Mouse (Mus musculus): ENCODE data around the gene Ccdc58.
"Not testable (repeated sequence)": the region's sequence is repeated elsewhere in the genome, so short reads cannot be mapped to it uniquely, and the experiment has no call there.

The Ccdc58 gene

DNA sequence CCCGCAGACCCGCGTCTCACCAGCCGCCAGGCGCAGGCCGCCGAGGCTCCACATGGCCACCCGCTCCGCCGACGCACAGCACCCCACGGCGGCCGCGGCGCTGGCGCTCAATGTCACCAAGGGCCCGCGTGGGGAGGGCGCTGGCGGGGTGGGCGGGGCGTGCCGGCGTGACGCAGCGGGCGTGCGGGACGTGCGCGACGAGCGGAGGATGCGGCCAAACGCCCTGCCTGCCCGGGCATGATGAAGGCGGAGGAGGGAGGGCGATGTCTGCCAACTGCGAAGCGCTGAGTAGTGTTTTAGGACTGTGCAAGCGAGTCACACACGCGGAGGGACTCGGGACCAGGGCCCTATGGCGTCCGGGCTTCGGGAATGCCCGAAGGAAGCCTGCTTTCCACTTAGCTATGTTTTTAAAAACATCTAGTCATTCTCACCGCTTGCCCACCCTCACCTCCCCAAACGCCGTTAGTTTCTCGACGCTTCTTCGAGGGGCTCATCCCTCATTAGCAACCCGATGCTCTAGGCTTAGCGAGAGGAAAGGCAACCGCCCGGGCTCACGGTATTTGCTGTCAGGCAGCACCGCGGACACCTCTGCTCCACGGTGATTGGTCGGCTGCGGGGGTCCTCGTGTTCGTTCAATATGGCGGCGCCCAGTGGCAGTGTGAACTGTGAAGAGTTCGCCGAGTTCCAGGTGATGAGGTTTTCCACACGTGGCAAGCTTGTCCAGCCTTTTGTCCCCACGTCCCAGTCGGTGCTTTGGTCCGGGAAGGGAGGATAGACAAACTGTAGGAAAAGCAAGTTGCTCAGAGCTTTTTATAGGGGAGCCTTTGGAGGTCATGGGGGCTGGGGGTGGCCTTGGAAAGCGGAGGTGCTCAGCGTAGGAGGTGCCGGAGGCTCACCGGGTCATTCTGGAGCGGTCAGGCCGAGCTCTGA lies at the start of gene Ccdc58, which contains the start of gene Fam162a:
Gene Ccdc58, plus strand, starts transcription at position 236 of the 930 bp plus-strand sequence.
Gene Fam162a, minus strand, starts transcription at position 145 of the 930 bp plus-strand sequence.
- peak; percentile 88 for DNase-seq (ENCODE audit: low spot score)

DNA sequence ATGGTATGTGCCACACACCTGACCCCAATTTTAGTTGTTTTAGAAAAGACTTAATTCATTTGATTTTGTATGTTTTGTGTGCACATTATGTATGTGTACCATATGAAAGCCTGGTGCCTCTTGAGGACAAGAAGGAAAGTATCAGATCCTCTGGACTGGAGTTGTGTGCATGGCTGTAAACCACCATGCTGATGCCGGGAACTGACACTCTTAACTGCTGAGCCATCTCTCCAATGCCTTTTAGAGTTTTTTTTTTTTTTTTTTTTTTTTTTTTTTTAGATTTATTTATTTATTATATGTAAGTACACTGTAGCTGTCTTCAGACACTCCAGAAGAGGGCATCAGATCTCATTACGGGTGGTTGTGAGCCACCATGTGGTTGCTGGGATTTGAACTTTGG lies 43.4 kb upstream of the Ccdc58 start:
- not testable (repeated sequence) for DNase-seq (ENCODE audit: low spot score)

DNA sequence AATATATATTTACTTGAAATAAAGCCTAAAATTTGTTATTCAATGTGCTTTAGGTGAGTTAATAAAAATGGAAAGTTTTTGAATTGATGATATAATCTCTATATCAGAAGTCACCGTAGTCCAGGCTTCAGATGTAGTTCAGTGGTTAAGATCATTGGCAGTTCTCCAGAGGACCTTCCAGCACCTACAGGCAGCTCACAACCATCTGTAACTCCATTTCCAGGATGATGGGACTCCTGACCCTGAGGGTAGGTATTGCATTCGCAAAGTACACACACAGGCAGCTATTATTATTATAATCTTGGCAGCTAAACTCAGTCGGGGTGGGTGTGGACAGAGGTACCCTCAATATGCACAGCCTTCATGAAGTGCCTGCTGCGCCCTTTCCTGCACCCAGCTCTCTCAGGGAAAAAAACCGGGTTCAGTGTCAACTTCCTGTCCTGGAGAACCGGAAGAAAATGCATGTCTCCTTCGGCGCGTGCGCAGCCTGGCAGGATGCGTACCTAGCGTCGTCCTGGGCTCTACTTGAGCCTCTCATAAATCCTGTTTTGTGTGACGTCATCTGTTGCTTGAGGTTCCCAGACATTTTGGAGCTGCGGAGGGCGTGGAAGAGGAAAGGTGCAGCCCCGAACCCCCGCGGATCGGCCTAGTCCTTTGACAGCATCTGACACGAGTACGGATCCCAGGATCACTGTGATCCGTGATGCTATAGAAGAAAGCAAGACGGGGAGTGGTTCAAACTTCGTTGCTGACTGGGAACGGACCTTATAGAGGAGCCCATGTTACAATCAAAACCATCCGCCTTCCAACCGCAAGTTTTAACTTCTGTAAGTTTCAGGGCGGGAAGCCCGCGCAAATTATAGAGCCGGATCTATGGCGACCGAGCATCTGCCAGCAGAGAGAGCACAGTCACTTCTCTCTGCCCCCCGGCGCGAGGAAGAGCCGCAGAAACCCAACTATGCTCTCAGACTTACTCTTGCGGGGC lies 30.6 kb upstream of the Ccdc58 start, which contains the start of gene Wdr5b:
Gene Wdr5b, plus strand, starts transcription at position 551 of the 985 bp plus-strand sequence.
- peak; percentile 95 for DNase-seq (ENCODE audit: low spot score)

DNA sequence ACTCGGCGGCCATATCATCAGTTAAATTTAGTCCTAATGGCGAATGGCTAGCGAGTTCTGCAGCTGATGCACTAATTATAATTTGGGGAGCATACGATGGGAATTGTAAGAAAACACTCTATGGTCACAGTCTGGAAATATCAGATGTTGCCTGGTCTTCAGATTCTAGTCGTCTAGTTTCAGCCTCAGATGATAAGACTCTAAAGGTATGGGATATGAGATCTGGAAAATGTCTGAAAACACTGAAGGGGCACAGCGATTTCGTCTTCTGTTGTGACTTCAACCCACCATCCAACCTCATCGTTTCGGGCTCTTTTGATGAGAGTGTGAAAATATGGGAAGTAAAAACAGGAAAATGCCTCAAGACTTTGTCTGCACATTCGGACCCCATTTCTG lies 29.9 kb upstream of the Ccdc58 start:
- no peak for DNase-seq (ENCODE audit: low spot score)

DNA sequence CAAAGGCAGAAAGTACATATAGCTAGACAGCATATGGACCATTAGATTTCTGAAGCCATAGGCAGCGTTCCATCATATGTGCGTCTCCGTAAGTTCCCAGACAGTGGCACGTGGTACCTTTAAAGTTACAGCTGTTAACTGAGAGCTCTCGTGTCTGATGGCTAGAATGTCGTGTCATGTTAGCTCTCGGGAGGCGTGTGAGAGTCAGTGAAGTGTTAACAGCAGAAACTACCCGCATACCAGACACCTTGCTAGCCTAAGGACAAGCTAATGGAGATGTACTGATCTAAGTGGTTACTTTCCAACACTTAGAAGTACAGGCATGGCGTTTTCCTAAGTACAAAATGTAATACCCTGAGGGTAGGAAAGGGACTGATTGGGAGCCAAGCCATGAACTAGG lies 28.4 kb upstream of the Ccdc58 start:
- DNase-seq (ENCODE audit: low spot score): no peak

DNA sequence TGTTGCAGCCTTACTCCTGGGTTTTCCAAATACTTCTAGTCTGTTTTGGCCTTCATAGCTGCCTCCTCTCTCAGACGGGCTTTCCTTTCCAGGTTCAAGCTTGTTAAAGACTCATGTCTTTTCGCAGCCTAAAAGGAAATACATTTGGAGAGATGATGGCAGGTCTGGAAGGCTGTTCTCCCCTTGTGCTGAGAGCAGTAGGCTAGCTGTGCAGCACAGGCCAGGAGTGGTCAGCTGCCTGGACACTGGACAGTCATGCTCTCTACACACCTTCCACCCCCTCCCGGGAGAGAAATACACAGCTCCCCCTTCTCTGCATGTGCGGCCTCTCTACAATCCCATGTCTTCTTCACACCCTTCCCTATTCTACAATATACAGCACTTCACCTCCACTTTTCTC lies 27.5 kb upstream of the Ccdc58 start:
- DNase-seq (ENCODE audit: low spot score): no peak

DNA sequence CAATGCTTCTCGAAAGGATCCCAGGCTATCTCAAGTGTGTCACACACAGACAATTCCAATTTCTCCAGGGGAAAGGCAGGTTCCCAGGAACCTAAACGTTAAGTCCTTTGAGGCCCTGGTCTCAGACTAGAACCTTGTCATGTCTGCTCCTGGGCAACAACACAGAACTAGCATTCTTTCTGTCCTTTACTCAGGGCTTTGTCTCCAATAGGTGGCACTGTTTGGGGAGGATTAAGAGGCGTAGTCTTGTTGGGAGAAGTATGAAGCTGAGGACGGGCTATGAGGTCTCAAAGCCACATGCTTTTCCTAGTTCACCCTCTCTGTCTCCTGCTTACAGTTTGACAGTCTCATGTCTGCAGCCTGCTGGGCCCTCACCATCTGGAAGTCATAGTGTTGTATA lies 23.9 kb upstream of the Ccdc58 start:
- no peak for DNase-seq (ENCODE audit: low spot score)

DNA sequence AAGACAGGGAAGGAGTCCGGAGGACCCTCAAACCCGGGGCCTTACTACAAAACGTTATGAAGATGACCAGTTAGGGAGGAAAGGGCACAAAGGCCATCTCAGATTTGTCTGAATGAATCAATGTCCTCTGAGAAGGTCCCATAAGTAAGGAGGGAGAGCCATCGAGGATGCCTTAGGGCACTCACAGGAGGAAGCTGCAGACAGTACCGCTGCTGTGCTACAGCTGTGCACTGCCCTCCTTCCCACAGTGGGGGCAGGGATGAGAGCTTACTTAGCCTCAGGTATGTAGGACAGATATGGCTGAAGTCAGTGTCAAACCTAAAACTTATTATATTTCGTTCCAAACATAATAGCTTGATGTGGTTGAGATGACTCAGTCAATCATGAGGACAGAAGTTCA lies 20.0 kb upstream of the Ccdc58 start:
- no peak for DNase-seq (ENCODE audit: low spot score)

DNA sequence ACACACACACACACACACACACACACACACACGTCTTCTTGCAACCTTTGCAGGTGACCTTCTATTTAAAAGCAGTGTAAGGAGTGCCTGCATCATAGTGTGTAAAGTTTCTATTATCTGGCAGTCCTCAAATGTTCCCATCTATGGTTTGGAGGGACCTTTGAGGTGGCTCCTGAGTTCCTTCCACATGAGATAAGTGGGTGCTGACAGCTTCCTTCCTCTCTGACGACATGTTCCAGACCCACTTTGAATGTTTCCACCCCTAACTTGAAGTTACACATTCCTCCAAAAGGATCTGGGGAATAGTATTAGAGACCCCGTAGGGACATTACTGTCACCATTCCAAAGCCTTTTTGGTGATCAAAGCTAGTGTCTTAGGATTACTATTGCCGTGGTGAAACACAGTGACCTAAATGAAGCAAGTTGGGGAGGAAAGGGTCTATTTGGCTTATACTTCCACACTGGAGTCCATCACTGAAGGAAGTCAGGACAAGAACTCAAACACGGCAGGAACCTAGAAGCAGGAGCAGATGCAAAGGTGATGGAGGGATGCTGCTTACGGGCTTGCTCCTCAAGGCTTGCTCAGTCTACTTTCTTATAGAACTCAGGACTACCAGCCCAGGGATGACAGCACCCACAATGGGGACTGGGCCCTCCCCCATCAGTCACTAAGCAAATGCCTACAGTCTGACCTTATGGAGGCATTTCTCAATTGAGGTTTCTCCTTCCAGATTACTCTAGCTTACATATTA lies 17.8 kb upstream of the Ccdc58 start:
- no peak for DNase-seq (ENCODE audit: low spot score)

DNA sequence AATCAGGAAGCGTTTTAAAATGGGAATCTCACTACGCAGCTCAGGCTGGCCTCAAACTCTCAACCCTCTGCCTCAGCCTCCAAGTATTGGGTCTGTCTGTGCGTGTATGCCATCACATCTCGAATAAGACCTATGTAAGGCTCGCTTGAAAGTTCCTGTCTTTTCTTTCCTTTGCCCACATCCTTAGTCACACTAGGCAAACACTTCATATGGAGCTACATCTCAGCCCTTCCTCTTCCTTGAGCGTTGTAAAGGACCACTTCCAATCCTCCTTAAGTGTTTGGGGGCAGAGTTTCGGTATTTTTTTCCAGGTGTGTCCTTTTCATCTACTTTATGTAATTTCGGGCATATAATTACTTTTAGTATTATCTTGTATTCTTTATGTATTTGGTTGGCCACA lies 16.6 kb upstream of the Ccdc58 start:
- DNase-seq (ENCODE audit: low spot score): no peak

DNA sequence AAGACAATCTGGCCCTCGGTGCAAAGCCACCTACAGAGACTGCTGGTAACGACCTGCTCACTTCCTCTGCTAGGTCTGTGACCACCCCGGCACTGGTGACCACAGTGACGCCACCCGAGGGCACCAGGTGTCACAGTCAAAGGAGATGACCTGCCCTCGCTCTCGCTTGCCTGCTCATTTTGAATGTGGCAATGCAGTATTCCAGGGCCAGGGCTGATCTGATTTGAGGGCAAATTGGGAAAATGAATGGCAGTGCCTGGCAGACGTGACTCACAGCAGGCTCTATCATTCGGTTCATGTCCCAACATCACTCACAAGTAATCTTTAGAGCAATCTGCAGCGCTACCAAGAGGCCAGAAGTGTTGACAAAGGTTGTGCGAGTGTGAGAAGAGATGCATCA lies 15.1 kb upstream of the Ccdc58 start:
- peak; percentile 56 for DNase-seq (ENCODE audit: low spot score)

DNA sequence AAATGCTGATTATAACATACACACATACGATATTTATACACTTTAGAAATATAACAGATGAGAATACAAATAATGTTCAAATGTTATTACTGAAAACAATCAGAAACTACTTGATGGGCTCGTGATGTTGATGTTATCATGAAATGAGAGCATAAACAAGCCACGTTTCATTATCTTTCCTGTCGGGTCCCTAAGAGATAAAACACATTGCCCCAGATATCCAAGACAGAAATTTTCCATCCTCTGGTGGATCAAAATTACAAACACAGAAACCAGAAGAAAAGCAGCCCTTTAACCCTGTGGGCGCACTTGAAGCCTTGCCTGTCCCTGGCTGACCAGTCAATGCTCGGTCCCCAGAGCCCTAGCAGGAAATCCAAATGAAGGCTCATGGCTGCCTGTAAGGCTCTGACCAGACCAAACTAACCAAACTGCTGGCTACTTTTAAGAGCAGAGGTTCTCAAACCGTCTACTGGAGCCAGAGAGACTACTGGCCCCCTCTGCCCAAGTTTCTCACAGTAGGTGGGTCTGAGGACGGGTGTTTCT lies 13.5 kb upstream of the Ccdc58 start:
- peak; percentile 33 for DNase-seq (ENCODE audit: low spot score)

DNA sequence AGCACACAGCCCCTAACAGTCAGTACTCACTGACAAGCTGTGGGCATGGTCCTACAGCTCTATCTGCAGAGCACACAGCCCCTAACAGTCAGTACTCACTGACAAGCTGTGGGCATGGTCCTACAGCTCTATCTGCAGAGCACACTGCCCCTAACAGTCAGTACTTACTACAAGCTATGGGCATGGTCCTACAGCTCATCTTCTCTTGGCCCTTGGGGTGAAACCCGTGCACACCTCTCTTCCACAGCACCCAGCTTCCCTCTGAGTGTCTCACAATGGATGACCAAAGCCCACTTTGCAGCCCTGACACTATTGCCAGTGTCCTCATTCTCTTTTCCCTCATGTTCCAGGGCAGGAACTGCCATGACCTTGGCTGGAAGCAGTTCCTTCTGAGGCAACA lies 9.0 kb upstream of the Ccdc58 start:
- not testable (repeated sequence) for DNase-seq (ENCODE audit: low spot score)

DNA sequence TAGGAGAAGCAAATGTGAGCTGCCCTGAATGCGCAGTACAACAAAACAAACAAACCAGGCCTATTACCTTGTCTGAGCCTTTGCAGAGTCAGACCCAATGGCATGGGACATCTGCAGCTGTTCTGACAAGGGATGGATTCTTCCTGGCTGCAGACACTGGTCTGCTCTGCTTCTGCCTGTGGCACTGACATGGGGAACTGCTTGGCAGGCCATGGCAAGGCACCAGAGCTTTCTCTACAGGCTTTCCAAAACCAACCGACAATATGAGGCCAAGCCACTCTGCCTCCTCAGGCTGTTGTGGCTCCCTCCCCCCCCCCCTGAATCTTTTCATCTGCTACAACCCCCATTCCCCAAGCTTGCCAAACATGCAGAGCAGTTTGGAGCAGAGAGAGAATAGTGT lies 8.2 kb upstream of the Ccdc58 start:
- DNase-seq (ENCODE audit: low spot score): no peak

DNA sequence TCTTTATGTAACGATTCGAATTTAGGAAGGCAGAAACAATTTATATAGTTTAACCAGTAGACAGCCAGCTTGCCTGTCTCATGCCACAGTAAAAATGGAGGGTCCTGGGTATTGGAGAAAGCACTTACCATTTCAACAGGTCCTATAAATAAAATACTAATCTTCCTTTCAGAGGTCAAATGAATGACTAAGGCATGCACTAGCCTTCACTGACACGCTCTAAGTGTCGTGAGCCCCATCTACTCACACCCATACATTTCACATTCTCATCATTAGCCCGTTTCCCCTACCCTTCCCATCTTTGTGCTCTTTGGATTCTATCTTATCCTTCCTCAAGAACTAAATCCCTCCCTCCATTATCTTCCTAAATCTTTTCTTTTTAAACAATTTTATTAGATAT lies 6.6 kb upstream of the Ccdc58 start:
- no peak for DNase-seq (ENCODE audit: low spot score)

DNA sequence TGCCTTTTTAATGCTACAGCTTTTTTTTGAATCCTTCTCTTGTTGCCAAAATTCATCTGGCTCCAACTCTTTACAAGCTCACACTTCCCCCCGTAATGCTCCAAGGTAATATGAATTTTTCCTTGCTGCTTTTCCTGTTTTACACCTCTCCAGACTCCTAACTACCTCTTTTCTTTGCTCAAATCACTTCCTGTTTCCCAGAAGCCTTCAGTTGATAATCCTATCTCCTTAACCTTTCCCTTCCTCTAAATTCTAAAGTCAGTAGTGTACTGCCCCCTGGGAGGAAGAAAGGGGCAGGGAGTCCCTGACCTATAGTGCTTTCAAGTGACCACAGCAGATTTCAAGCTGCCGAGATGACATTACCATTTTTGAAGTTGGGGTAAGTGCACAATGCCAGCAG lies 3.8 kb upstream of the Ccdc58 start:
- DNase-seq (ENCODE audit: low spot score): no peak

DNA sequence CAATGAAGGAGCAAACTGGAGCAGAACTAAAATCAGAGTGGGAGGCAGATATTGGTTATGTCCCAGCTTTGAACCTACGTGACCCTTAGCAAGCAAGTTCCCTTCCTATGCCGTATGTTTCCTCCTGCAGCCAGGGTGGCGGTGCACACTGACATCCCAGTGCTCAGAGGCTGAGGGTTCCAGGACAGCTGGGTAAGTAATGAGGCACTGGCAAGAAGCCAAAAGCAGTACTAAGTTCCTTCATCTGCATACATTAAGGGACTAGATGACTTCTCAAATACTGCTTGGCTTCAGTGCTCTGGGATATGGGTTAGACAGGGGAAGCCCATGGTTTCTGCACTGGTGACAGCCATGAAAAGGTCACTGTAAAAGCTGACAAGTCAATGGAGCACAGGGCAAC lies 3.1 kb upstream of the Ccdc58 start:
- no peak for DNase-seq (ENCODE audit: low spot score)

DNA sequence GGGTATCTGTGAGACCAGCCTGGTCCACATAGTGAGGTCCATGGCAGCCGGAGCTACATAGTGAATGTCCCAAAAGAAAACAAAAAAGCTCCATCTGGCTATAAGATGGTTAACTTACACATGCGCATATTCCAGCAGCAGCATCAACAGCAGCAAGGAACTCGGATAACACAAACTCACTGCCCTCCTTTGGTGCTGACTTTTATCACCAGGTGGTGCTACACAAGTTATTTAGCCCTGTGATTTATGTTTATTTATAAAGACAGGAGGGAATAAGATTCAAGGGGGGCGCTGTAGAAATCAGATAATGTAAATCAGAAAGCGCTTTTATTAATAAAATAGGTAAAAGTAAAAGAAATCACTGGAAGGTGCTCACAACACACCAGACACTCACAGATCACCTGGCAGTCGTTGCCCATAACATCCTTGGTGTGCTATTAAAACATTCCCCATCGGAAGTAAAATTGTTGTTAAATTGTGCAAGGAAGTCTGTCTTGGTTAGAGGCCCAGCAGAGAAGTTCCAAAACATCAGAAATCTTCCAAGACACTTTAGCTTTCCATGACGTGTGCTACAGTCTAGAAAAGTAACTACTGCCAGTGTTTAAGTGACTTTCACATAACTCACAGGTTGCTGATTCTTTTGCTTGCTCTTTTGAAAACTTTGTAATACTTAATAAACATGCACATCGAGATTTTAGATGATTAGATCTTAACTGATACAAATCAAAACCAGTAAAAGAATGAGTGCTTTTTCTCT lies 1.5 kb upstream of the Ccdc58 start:
- DNase-seq (ENCODE audit: low spot score): no peak

DNA sequence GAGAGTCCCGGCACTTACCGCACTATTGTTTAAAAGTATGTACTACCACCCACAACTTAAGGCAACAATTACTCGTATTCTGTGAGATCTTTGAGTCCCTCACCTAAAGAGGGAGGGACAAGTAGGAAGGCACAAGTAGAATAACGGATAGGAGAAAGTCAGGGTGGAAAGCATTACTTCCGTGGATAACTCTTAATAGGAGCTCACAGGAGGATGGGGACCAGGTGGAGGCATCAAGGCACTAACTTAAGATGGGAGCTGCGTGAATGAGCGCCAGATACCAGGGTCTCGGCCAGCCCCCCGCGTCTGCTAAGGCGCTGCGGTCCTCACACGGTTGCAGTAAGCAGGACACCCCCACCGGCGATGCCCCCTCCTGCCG lies 425 bp upstream of the Ccdc58 start:
- DNase-seq (ENCODE audit: low spot score): no peak

DNA sequence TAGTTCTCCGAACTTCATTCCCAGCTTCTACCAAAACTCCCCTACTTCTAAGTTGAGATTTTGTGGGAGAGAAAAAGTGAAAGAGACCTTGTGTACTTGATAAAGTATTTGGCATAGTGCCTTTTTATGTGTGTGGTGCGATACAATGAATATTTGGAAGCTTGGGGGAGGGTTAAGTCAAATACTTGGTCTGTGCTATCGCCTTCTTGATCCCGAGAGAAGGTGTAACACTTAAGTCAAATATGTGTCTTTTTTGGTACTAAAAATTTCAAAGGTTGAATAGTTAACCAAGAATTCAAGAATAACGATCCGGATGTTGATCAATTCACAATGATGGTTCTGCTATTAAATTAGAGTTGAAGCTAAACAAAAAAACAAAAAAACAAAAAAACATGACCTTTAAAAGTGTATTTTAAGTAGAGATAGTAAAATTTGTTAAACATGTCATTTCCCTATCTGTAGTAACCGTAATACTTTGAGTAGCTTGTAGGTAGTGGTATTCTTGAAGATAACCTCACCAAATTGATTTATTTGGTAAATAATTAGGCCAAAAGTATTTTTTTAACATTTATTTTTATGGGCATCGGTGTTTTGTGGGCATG lies 1.0 kb downstream of the Ccdc58 start:
- no peak for DNase-seq (ENCODE audit: low spot score)
